Mouse (Mus musculus) ES-Bruce4 (cell line): Measurements from ENCODE around the gene Gm20909.
"Not testable (repeated sequence)": the region's sequence is repeated elsewhere in the genome, so short reads cannot be mapped to it uniquely, and the experiment has no call there.

ENCODE experiments used
- CTCF ChIP-seq: IDR thresholded peaks from one replicate; pipeline ENCODE4 v1.8.1; 2011; ENCODE audit warnings: low read depth, low read length
- EP300 ChIP-seq: IDR thresholded peaks from 2 replicates; pipeline ENCODE4 v1.6.1; 2011; ENCODE audit warnings: low read depth, low read length; ENCODE audit not compliant: insufficient read depth
- POLR2A ChIP-seq: IDR thresholded peaks from one replicate; pipeline ENCODE4 v1.8.1; 2011; ENCODE audit warnings: low read length; ENCODE audit not compliant: insufficient read depth

DNA sequence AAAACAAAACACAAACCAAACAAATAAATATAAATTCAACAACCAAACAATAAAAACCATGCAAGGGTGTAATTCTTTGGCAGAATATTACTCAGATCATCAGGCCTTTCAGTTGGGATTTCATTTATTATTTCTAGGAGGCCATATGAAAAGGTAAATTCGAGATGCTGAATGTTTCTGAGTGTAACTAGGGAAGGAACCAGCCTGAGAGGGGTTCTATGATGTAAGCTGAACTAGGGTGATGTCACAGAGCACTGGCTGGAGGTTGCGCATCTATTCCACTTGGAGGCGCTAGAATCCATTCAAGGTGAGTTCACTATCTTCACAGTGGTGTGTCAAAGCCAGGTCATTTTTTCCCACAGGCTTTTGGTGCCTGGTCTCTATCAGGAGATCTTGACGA is at the start of gene Gm20909:
- not testable (repeated sequence) for TF ChIP-seq CTCF, POLR2A, EP300
